Mouse (Mus musculus): ENCODE measurements at regions not wholly inside any gene's neighbourhood (a gene's known extent, or its start where the extent isn't known, plus 50 kb on each side); places are given as distances from the start of the nearest gene placed in this dataset.

DNA sequence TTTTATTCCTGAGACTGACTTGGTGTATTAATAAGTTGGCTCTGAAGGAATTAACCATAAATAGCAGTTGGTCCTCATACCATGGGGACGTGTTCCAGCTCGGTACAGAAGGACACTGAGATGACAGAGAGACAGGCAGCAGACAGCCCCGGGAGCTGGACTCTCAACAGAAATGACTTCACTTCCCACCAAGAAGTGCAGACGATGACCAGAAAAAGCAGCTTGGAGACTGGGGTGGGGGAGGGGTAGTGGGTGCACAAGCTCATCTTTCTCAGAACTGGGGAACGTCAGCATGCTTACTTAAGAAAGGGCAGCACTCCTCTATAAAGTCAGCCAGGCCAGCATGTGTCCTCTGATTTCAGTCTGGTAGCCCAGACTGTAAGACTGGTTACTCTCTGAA is 518.9 kb downstream of the Fam19a5 start:
- no peak overlapping the region for H3K4me3 ChIP-seq (replicated peaks; ENCODE audit: low read length)
- no peak overlapping the region for H3K27ac ChIP-seq
- DNase-seq (ENCODE audit: low spot score): no peak
- no peak overlapping the region for H3K4me2 ChIP-seq (replicated peaks)
- H3K27me3 ChIP-seq (ENCODE audit: control insufficient read depth, insufficient read depth, low read length): no peaks in the 10 kb centered on the region
- H3K9me3 ChIP-seq (ENCODE audit: control insufficient read depth, low read length): peaks cover 9% of the 10 kb centered on the region; the same call in 1 of the 2 replicates
- H3K9ac ChIP-seq: no peak overlapping the region
- H3K4me1 ChIP-seq (replicated peaks; ENCODE audit: control insufficient read depth, insufficient read depth, low read length): peaks cover 7% of the 10 kb centered on the region
- 75% methylated on average over 5 of the region's 5 CpGs for WGBS
- ATAC-seq (ENCODE audit: low FRiP score): no peak
- H3K36me3 ChIP-seq (replicated peaks; ENCODE audit: control insufficient read depth, insufficient read depth): no peaks in the 10 kb centered on the region

DNA sequence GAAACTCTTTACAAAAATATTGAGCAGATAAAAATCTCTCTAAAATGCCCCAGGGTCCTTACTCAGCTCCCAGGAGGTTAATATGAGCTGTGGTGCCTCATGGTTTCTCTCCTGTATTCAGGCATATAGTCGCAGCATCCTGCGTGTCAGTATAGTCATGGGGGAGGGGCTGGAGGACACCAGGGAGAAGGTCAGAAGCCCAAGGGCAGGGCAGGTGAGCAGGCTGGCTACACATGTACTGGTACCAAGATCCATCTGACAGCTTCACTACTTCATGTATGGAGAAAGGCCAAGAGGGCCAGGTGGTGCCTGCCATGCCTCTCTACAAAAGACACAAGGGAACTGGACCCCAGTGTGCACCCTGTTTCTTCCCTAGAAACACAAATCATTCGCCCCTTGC is 524.4 kb downstream of the Fam19a5 start:
- H3K9me3 ChIP-seq (ENCODE audit: control insufficient read depth, low read length): peaks cover 9% of the 10 kb centered on the region; the same call in 1 of the 2 replicates
- H3K27me3 ChIP-seq (ENCODE audit: control insufficient read depth, insufficient read depth, low read length): no peaks in the 10 kb centered on the region
- no peak overlapping the region for H3K4me3 ChIP-seq (replicated peaks; ENCODE audit: low read length)
- ATAC-seq (ENCODE audit: low FRiP score): no peak
- H3K4me1 ChIP-seq (replicated peaks; ENCODE audit: control insufficient read depth, insufficient read depth, low read length): peaks cover 15% of the 10 kb centered on the region
- H3K36me3 ChIP-seq (replicated peaks; ENCODE audit: control insufficient read depth, insufficient read depth): no peaks in the 10 kb centered on the region
- no peak overlapping the region for H3K27ac ChIP-seq
- H3K4me2 ChIP-seq (replicated peaks): no peak overlapping the region
- no peak overlapping the region for H3K9ac ChIP-seq
- no peak for DNase-seq (ENCODE audit: low spot score)
- 45% methylated on average over 3 of the region's 3 CpGs for WGBS

DNA sequence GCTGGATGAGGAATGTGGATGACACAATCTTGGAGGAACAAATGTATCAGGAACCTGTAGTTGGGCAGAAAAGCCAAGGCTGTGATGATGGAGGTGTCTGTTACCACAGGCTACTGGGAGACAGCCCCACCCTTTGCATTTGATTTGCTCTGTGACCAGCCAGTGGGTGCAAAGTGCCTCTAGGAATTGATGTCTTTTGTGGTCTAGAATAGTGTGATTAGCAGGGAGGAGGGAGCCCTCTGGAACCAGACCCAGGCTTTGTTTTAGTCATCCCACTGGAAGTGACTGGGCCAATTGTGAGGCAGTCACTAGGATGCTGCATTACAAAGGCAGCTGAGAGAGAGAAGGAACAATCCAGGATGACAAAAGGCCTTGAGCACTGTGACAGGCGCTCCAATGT is 527.4 kb upstream of the Zdhhc25 start:
- Histone ChIP-seq H3K27me3 (ENCODE audit: control insufficient read depth, insufficient read depth, low read length) (no peaks in the 10 kb centered on the region), H3K27ac (no peak overlapping the region), H3K9me3 (ENCODE audit: control insufficient read depth, low read length) (no peaks in the 10 kb centered on the region), H3K4me1 (replicated peaks; ENCODE audit: control insufficient read depth, insufficient read depth, low read length) (peaks cover 11% of the 10 kb centered on the region), H3K36me3 (replicated peaks; ENCODE audit: control insufficient read depth, insufficient read depth) (no peaks in the 10 kb centered on the region), H3K9ac (no peak overlapping the region), H3K4me2 (replicated peaks) (no peak overlapping the region), H3K4me3 (replicated peaks; ENCODE audit: low read length) (no peak overlapping the region)
- no peak for ATAC-seq (ENCODE audit: low FRiP score)
- DNase-seq (ENCODE audit: low spot score): no peak
- WGBS: 19% methylated on average over 1 of the region's 1 CpGs

DNA sequence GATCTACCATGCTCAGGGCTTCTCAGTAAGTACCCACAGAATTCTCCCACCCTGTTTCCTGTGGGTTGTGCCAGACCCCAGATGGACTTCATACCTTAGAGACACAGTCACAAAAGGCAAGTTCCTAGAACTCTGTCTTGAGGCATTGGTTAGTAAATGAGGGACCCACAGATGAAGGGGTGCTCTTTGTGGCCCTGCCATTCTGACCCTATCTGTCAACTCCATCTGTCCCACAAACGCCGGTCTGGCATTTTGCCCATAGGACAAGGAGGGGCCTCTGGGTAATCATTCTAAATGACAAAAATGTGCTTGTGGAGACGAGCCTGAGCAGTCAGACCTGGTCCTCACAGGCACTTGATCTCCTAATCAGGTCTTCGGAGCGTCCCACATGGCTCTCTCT is 516.2 kb upstream of the Zdhhc25 start:
- Histone ChIP-seq H3K4me3 (replicated peaks; ENCODE audit: low read length) (no peak overlapping the region), H3K27me3 (ENCODE audit: control insufficient read depth, insufficient read depth, low read length) (no peaks in the 10 kb centered on the region), H3K9me3 (ENCODE audit: control insufficient read depth, low read length) (no peaks in the 10 kb centered on the region), H3K9ac (no peak overlapping the region), H3K36me3 (replicated peaks; ENCODE audit: control insufficient read depth, insufficient read depth) (no peaks in the 10 kb centered on the region), H3K4me1 (replicated peaks; ENCODE audit: control insufficient read depth, insufficient read depth, low read length) (peaks cover 14% of the 10 kb centered on the region; the same call in 1 of the 2 replicates), H3K27ac (no peak overlapping the region), H3K4me2 (replicated peaks) (no peak overlapping the region)
- no peak for DNase-seq (ENCODE audit: low spot score)
- WGBS: 33% methylated on average over 5 of the region's 5 CpGs
- ATAC-seq (ENCODE audit: low FRiP score): no peak

DNA sequence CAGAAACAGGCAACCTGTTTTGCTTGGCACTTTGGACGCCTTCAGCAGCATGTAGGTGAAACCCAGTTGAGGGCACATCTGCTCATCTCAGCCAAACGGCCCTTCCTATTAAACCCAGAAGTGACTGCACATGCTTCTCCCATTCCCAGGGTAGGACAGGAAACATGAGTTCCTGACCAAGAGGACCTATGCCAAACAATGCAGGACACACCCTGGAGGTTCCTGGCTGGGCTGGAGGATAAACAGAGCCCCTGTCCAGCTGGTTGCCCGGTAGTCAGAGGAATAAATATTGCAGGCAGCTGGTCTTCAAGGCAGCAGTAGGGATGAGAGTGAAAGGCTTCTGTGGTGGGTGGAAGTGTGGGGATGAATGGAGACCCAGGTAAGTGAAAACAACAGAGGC is 514.5 kb upstream of the Zdhhc25 start:
- Histone ChIP-seq H3K27me3 (ENCODE audit: control insufficient read depth, insufficient read depth, low read length) (no peaks in the 10 kb centered on the region), H3K9ac (no peak overlapping the region), H3K4me3 (replicated peaks; ENCODE audit: low read length) (no peak overlapping the region), H3K4me1 (replicated peaks; ENCODE audit: control insufficient read depth, insufficient read depth, low read length) (peaks cover 14% of the 10 kb centered on the region), H3K27ac (no peak overlapping the region), H3K36me3 (replicated peaks; ENCODE audit: control insufficient read depth, insufficient read depth) (no peaks in the 10 kb centered on the region), H3K9me3 (ENCODE audit: control insufficient read depth, low read length) (no peaks in the 10 kb centered on the region), H3K4me2 (replicated peaks) (no peak overlapping the region)
- WGBS: 65% methylated on average over 3 of the region's 3 CpGs
- no peak for DNase-seq (ENCODE audit: low spot score)
- no peak for ATAC-seq (ENCODE audit: low FRiP score)

DNA sequence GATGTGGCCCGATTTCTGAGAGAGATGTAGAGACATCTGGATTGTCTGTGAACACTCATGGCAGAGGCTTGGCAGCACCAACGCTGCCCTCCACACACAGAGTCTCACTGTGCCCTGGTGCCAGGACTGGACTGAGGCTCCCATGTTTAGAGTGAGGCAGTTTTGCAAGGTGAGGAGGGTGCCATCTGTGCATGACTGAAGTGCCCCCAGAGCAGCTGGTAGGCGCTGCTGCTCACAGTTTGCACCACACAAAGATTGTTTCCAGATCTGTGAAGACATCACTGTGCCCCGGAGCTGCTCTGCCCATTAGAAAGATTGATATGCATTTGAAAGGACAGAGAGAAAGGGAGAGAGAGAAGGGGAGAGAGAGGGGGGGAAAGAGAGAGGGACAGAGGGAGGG is 510.6 kb upstream of the Zdhhc25 start:
- H3K27me3 ChIP-seq (ENCODE audit: control insufficient read depth, insufficient read depth, low read length): no peaks in the 10 kb centered on the region
- DNase-seq (ENCODE audit: low spot score): no peak
- WGBS: 31% methylated on average over 4 of the region's 4 CpGs

DNA sequence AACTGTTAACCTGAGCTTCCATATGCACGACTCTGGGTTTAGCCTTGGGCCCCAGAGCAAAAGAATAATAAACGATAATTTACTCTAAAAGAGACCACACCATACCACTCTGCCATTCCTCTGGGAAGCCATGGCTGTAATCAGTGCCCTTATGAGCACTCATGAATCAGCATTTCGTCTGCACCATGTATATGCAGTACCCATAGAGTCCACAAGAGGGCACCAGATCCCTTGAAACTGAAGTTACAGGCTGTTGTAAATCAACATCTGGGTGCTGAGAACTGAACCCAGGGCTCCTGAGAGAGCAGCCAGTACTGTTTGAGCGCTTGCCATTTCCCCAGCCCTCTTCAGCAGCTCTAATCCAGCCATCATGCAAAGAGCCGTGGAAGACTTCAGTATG is 508.7 kb upstream of the Zdhhc25 start:
- Histone ChIP-seq H3K27me3 (ENCODE audit: control insufficient read depth, insufficient read depth, low read length) (no peaks in the 10 kb centered on the region), H3K4me3 (replicated peaks; ENCODE audit: low read length) (no peak overlapping the region), H3K9me3 (ENCODE audit: control insufficient read depth, low read length) (peaks cover 9% of the 10 kb centered on the region; the same call in 1 of the 2 replicates), H3K4me1 (replicated peaks; ENCODE audit: control insufficient read depth, insufficient read depth, low read length) (no peaks in the 10 kb centered on the region; the same call in 1 of the 2 replicates), H3K36me3 (replicated peaks; ENCODE audit: control insufficient read depth, insufficient read depth) (no peaks in the 10 kb centered on the region), H3K27ac (no peak overlapping the region), H3K4me2 (replicated peaks) (no peak overlapping the region), H3K9ac (no peak overlapping the region)
- ATAC-seq (ENCODE audit: low FRiP score) (no peak), DNase-seq (ENCODE audit: low spot score) (no peak)
- WGBS: 97% methylated on average over 5 of the region's 5 CpGs

More for the DNA sequence above, 510.6 kb upstream of the Zdhhc25 start:
- H3K27ac ChIP-seq: no peak overlapping the region
- no peak overlapping the region for H3K9ac ChIP-seq
- H3K4me3 ChIP-seq (replicated peaks; ENCODE audit: low read length): no peak overlapping the region
- H3K36me3 ChIP-seq (replicated peaks; ENCODE audit: control insufficient read depth, insufficient read depth): no peaks in the 10 kb centered on the region
- ATAC-seq (ENCODE audit: low FRiP score): no peak
- no peak overlapping the region for H3K4me2 ChIP-seq (replicated peaks)
- no peaks in the 10 kb centered on the region; the same call in 1 of the 2 replicates for H3K4me1 ChIP-seq (replicated peaks; ENCODE audit: control insufficient read depth, insufficient read depth, low read length)
- peaks cover 9% of the 10 kb centered on the region; the same call in 1 of the 2 replicates for H3K9me3 ChIP-seq (ENCODE audit: control insufficient read depth, low read length)

DNA sequence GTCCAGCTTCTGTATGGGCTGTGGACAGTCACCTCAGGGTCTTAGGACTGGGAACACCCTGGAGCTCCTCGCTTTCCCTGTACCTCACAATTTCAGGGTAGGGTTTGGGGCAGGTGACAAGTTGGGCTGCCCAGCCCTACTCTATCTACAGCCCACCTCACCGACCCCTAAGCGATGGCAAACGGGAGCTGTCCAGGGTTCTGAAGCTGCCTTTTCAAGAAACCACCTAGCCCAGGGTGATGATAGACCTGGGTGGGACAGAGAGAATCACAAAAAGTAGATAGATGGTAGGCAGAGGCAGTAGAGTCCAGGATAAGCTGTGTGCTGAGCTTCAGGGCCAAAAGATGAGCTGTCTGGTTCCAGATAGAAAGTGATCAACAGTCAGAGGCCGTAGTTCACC is 479.7 kb upstream of the Zdhhc25 start:
- H3K27ac ChIP-seq: no peak overlapping the region
- H3K4me3 ChIP-seq (replicated peaks; ENCODE audit: low read length): no peak overlapping the region
- no peaks in the 10 kb centered on the region for H3K9me3 ChIP-seq (ENCODE audit: control insufficient read depth, low read length)
- ATAC-seq (ENCODE audit: low FRiP score) (no peak), DNase-seq (ENCODE audit: low spot score) (no peak)
- 0 out of 2 replicates have a peak, but pooled peaks cover 5% of the 10 kb centered on the region for H3K4me1 ChIP-seq (replicated peaks; ENCODE audit: control insufficient read depth, insufficient read depth, low read length)
- H3K9ac ChIP-seq: no peak overlapping the region
- 58% methylated on average over 5 of the region's 5 CpGs for WGBS
- H3K36me3 ChIP-seq (replicated peaks; ENCODE audit: control insufficient read depth, insufficient read depth): no peaks in the 10 kb centered on the region
- no peaks in the 10 kb centered on the region for H3K27me3 ChIP-seq (ENCODE audit: control insufficient read depth, insufficient read depth, low read length)
- no peak overlapping the region for H3K4me2 ChIP-seq (replicated peaks)

DNA sequence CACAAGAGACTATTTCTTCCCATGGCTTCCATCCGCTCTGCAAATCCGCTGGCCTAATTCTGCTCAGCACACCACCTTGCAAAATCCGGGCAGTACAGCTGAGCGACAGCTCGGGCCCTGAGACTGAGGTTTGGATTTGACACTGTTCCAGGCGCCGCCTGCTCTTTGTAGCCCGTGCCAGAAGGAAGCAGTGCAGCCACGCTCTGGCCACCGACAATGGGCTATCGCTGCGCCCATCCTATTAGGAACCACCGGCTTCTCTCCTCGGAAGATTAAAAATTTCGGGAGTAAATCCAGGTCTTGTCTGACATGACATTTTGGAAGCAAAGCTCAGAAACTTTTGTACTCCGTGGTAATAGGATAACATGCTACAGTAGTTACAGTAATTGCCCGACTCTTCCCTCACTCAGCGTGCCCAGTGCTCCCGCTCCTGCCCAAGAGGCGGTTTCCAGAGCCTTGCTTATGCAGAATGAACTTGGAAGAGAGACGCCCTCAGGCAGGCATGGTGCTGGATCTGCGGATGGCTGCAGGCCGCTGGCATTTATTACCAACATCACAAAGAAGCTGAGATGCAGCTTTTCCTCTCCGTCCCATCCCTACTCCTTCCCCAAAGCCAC is 476.1 kb upstream of the Zdhhc25 start:
- ATAC-seq (ENCODE audit: low FRiP score) (no peak; the same call in 1 of the 2 replicates), DNase-seq (ENCODE audit: low spot score) (peak; percentile 57)
- H3K27me3 ChIP-seq (ENCODE audit: control insufficient read depth, insufficient read depth, low read length): no peaks in the 10 kb centered on the region
- H3K9me3 ChIP-seq (ENCODE audit: control insufficient read depth, low read length): no peaks in the 10 kb centered on the region
- 0 out of 2 replicates have a peak, but pooled peaks cover 4% of the 10 kb centered on the region for H3K4me1 ChIP-seq (replicated peaks; ENCODE audit: control insufficient read depth, insufficient read depth, low read length)
- 72% methylated on average over 24 of the region's 24 CpGs for WGBS
- H3K4me2 ChIP-seq (replicated peaks): no peak overlapping the region
- no peak overlapping the region for H3K27ac ChIP-seq
- no peak overlapping the region for H3K9ac ChIP-seq
- H3K4me3 ChIP-seq (replicated peaks; ENCODE audit: low read length): no peak overlapping the region
- H3K36me3 ChIP-seq (replicated peaks; ENCODE audit: control insufficient read depth, insufficient read depth): no peaks in the 10 kb centered on the region

DNA sequence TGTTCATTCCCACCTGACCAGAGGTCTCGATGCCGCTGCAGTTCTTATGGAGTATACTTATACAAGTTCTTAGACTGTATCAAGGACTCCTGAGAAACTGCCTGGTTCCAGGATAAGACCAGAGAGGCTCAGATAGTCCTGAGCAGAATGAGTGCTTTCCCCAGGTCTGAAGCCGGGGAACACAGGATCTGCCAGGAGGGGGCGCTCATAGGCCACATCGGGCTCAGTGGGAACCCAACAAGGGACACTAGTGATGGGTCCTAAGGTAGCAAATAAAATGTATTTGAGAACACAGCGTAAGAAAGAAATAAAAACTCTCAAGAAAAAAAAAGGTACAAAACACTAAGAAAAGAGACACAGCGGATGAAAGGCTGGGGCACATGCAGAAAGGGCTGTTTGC is 454.0 kb upstream of the Zdhhc25 start:
- ATAC-seq (ENCODE audit: low FRiP score): no peak

More for the DNA sequence above, 454.0 kb upstream of the Zdhhc25 start:
- Histone ChIP-seq H3K4me3 (replicated peaks; ENCODE audit: low read length) (no peak overlapping the region), H3K4me1 (replicated peaks; ENCODE audit: control insufficient read depth, insufficient read depth, low read length) (no peaks in the 10 kb centered on the region; the same call in 1 of the 2 replicates), H3K4me2 (replicated peaks) (no peak overlapping the region), H3K36me3 (replicated peaks; ENCODE audit: control insufficient read depth, insufficient read depth) (no peaks in the 10 kb centered on the region), H3K9me3 (ENCODE audit: control insufficient read depth, low read length) (no peaks in the 10 kb centered on the region), H3K27ac (no peak overlapping the region), H3K9ac (no peak overlapping the region), H3K27me3 (ENCODE audit: control insufficient read depth, insufficient read depth, low read length) (no peaks in the 10 kb centered on the region)
- WGBS: 43% methylated on average over 7 of the region's 7 CpGs
- DNase-seq (ENCODE audit: low spot score): peak; percentile 70

Measured in hindbrain, embryonic 14.5 days (tissue).